Mouse (Mus musculus) neural tube, embryonic 15.5 days (tissue): Measurements from ENCODE around the gene Klhdc2. TPM values are rescaled to one million over a fixed set of nuclear protein-coding genes. Genes with fewer than 3 reads are reported as not detected.

ENCODE experiments used
- ATAC-seq: fragments of 200-750 bp; cut with Nextera tagmentation; 2 replicates; pipeline ENCODE4 v1.8.0; 2017; ENCODE audit warnings: mild to moderate bottlenecking, moderate TSS enrichment, moderate library complexity; ENCODE audit not compliant: low FRiP score
- H3K27ac ChIP-seq: fragments of 300-500 bp; sonication (generic); replicated peaks from 2 replicates; pipeline ENCODE4 v1.5.1; 2015; ENCODE audit warnings: mild to moderate bottlenecking, inconsistent platforms
- H3K27me3 ChIP-seq: fragments of 300-500 bp; sonication (generic); replicated peaks from 2 replicates; pipeline ENCODE4 v1.6.1; 2015; ENCODE audit warnings: inconsistent platforms
- H3K36me3 ChIP-seq: fragments of 300-500 bp; sonication (generic); 2 replicates; pipeline ENCODE4 v1.6.1; 2015; ENCODE audit warnings: inconsistent platforms
- H3K4me1 ChIP-seq: fragments of 300-500 bp; sonication (generic); 2 replicates; pipeline ENCODE4 v1.6.1; 2015; ENCODE audit warnings: inconsistent platforms
- H3K4me2 ChIP-seq: fragments of 300-500 bp; sonication (generic); 2 replicates; pipeline ENCODE4 v1.6.1; 2015; ENCODE audit warnings: inconsistent platforms, mild to moderate bottlenecking, moderate library complexity
- H3K4me3 ChIP-seq: fragments of 300-500 bp; sonication (generic); replicated peaks from 2 replicates; pipeline ENCODE4 v1.5.1; 2015; ENCODE audit warnings: mild to moderate bottlenecking, inconsistent platforms
- H3K9ac ChIP-seq: fragments of 300-500 bp; sonication (generic); replicated peaks from 2 replicates; pipeline ENCODE4 v1.6.1; 2015; ENCODE audit warnings: mild to moderate bottlenecking, inconsistent platforms
- H3K9me3 ChIP-seq: fragments of 300-500 bp; sonication (generic); replicated peaks from 2 replicates; pipeline ENCODE4 v1.6.1; 2016; ENCODE audit warnings: inconsistent platforms
- WGBS: fragments of 180-500 bp; shearing (Covaris S2); methylation state at CpG from one replicate; pipeline ENCODE4 v1.1.7; 2015; ENCODE audit warnings: mixed read lengths; 5-methylcytosine and 5-hydroxymethylcytosine counted together
- polyA plus RNA-seq: library from polyadenylated mRNA; unstranded; fragments of >200 nt; fragmentation: Nextera tagmentation; extraction: Ambion mirVana; gene quantifications from 2 replicates; pipeline ENCODE4 v1.2.1, GENCODE M21; 2015

Klhdc2 gene
- polyA plus RNA-seq, 1 experiment from 2014 or later: 265 TPM

DNA sequence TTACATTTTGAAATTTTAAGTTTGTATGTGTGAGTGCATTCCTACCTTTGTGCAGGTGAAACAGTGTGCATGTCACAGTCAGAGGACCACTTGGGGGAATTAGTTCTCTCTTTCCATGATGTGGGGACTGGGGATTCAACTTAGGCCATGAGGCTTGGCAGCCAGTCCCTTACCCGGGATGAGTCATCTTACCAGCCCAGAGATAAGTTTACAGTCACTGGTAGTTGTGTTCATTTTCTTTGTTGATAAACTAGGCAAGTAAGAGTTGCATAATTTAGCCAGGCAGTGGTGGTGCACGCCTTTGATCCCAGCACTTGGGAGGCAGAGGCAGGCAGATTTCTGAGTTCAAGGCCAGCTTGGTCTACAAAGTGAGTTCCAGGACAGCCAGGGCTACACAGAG lies 7.6 kb downstream of the Klhdc2 start:
- 95% methylated on average over 2 of the region's 2 CpGs for WGBS
- Histone ChIP-seq H3K36me3 (peaks cover 80% of the 10 kb centered on the region), H3K27ac (no peak overlapping the region), H3K4me3 (no peak overlapping the region), H3K9me3 (no peaks in the 10 kb centered on the region), H3K27me3 (no peaks in the 10 kb centered on the region), H3K4me2 (no peak overlapping the region), H3K9ac (no peak overlapping the region), H3K4me1 (peaks cover 6% of the 10 kb centered on the region)
- no peak for ATAC-seq

- H3K4me2 ChIP-seq: no peak overlapping the region
- H3K36me3 ChIP-seq: peaks cover 92% of the 10 kb centered on the region
- no peaks in the 10 kb centered on the region for H3K9me3 ChIP-seq
- no peak for ATAC-seq
- WGBS: 90% methylated on average over 7 of the region's 7 CpGs
- no peak overlapping the region for H3K9ac ChIP-seq
- no peaks in the 10 kb centered on the region for H3K4me1 ChIP-seq
- H3K27me3 ChIP-seq: no peaks in the 10 kb centered on the region
- H3K27ac ChIP-seq: no peak overlapping the region
- H3K4me3 ChIP-seq: no peak overlapping the region
These were observed 9.9 kb downstream of the Klhdc2 start for GRCm38 (mm10) chr12:69306333-69306732.

GRCm38 (mm10) chr12:69309659-69310058 lies 13.2 kb downstream of the Klhdc2 start:
- 100% methylated on average over 4 of the region's 4 CpGs for WGBS

GRCm38 (mm10) chr12:69318431-69318830 lies 21.9 kb downstream of the Klhdc2 start:
- Histone ChIP-seq H3K27ac (no peak overlapping the region), H3K4me3 (no peak overlapping the region), H3K4me2 (no peak overlapping the region), H3K9me3 (no peaks in the 10 kb centered on the region), H3K36me3 (peaks cover 66% of the 10 kb centered on the region), H3K9ac (no peak overlapping the region), H3K27me3 (no peaks in the 10 kb centered on the region), H3K4me1 (no peaks in the 10 kb centered on the region)
- ATAC-seq: no peak

More at GRCm38 (mm10) chr12:69309659-69310058, 13.2 kb downstream of the Klhdc2 start:
- no peaks in the 10 kb centered on the region for H3K4me1 ChIP-seq
- no peak overlapping the region for H3K9ac ChIP-seq
- H3K4me3 ChIP-seq: no peak overlapping the region
- no peak for ATAC-seq
- no peak overlapping the region for H3K4me2 ChIP-seq
- no peaks in the 10 kb centered on the region for H3K27me3 ChIP-seq
- no peak overlapping the region for H3K27ac ChIP-seq
- no peaks in the 10 kb centered on the region for H3K9me3 ChIP-seq
- peaks cover 83% of the 10 kb centered on the region for H3K36me3 ChIP-seq

DNA sequence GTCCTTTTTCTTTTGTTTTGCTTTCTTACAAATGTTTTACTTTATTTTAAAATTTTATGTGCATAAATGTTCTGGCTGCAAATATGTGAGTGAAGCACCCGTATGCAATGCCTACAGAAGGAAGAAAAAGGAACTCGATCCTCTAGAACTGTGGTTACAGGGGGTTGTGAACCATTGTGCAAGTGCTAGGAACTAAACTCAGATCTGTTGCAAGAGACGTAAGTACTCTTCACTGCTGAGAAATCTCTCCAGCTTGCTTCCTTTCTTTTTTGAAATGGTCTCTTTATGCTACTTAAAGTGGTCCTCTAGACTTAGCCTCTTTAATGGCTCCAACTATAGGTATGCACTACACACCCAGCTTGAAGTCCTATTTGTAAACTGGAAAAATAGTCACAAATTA lies 34.7 kb downstream of the Klhdc2 start:
- H3K9ac ChIP-seq: no peak overlapping the region
- no peaks in the 10 kb centered on the region for H3K4me1 ChIP-seq
- no peak overlapping the region for H3K4me3 ChIP-seq
- no peaks in the 10 kb centered on the region for H3K9me3 ChIP-seq
- WGBS: 91% methylated on average over 3 of the region's 3 CpGs
- no peaks in the 10 kb centered on the region for H3K27me3 ChIP-seq
- H3K27ac ChIP-seq: no peak overlapping the region
- no peak overlapping the region for H3K4me2 ChIP-seq
- H3K36me3 ChIP-seq: peaks cover 51% of the 10 kb centered on the region
- no peak for ATAC-seq

DNA sequence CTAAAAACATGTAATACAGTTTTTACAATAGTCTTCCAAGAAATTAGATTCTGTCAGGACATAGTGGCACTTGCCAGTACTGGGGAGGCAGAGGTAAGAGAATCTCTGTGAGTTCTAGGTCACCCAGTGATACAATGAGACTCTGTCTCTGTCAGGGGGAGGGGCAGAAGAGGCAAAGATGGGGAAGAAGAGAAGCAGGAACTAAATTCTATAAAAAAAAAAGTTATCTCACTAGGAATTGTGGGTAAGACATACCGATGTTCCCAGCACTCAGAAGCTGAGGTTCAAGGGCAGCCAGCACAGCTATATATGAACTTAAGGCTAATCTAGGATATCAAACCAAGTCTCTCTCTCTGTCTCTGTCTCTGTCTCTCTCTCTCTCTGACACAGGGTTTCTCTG lies 35.7 kb downstream of the Klhdc2 start:
- H3K9me3 ChIP-seq: no peaks in the 10 kb centered on the region

GRCm38 (mm10) chr12:69333547-69333946 lies 37.1 kb downstream of the Klhdc2 start:
- no peak overlapping the region for H3K4me2 ChIP-seq
- H3K4me1 ChIP-seq: no peaks in the 10 kb centered on the region
- no peak overlapping the region for H3K4me3 ChIP-seq
- no peak for ATAC-seq
- H3K9ac ChIP-seq: no peak overlapping the region
- no peaks in the 10 kb centered on the region for H3K27me3 ChIP-seq
- H3K9me3 ChIP-seq: no peaks in the 10 kb centered on the region
- WGBS: 90% methylated on average over 2 of the region's 2 CpGs
- H3K27ac ChIP-seq: no peak overlapping the region
- peaks cover 56% of the 10 kb centered on the region for H3K36me3 ChIP-seq

More for the DNA sequence above, 35.7 kb downstream of the Klhdc2 start:
- ATAC-seq: no peak
- 91% methylated on average over 1 of the region's 1 CpGs for WGBS
- H3K4me3 ChIP-seq: no peak overlapping the region
- H3K4me2 ChIP-seq: no peak overlapping the region
- H3K9ac ChIP-seq: no peak overlapping the region
- H3K4me1 ChIP-seq: no peaks in the 10 kb centered on the region
- H3K36me3 ChIP-seq: peaks cover 54% of the 10 kb centered on the region
- no peak overlapping the region for H3K27ac ChIP-seq
- H3K27me3 ChIP-seq: no peaks in the 10 kb centered on the region

- Histone ChIP-seq H3K9ac (no peak overlapping the region), H3K4me3 (no peak overlapping the region), H3K4me2 (no peak overlapping the region), H3K4me1 (no peaks in the 10 kb centered on the region), H3K27ac (no peak overlapping the region), H3K9me3 (no peaks in the 10 kb centered on the region), H3K36me3 (peaks cover 64% of the 10 kb centered on the region), H3K27me3 (no peaks in the 10 kb centered on the region)
- no peak for ATAC-seq
- 90% methylated on average over 2 of the region's 2 CpGs for WGBS
These were observed 53.4 kb downstream of the Klhdc2 start for GRCm38 (mm10) chr12:69349928-69350327.

GRCm38 (mm10) chr12:69351685-69352084 lies 55.2 kb downstream of the Klhdc2 start:
- H3K4me2 ChIP-seq: no peak overlapping the region
- peaks cover 11% of the 10 kb centered on the region for H3K4me1 ChIP-seq
- no peak overlapping the region for H3K9ac ChIP-seq
- H3K27ac ChIP-seq: no peak overlapping the region
- no peaks in the 10 kb centered on the region for H3K27me3 ChIP-seq
- ATAC-seq: no peak
- no peaks in the 10 kb centered on the region for H3K9me3 ChIP-seq
- H3K36me3 ChIP-seq: peaks cover 53% of the 10 kb centered on the region
- WGBS: 91% methylated on average over 1 of the region's 1 CpGs
- no peak overlapping the region for H3K4me3 ChIP-seq

DNA sequence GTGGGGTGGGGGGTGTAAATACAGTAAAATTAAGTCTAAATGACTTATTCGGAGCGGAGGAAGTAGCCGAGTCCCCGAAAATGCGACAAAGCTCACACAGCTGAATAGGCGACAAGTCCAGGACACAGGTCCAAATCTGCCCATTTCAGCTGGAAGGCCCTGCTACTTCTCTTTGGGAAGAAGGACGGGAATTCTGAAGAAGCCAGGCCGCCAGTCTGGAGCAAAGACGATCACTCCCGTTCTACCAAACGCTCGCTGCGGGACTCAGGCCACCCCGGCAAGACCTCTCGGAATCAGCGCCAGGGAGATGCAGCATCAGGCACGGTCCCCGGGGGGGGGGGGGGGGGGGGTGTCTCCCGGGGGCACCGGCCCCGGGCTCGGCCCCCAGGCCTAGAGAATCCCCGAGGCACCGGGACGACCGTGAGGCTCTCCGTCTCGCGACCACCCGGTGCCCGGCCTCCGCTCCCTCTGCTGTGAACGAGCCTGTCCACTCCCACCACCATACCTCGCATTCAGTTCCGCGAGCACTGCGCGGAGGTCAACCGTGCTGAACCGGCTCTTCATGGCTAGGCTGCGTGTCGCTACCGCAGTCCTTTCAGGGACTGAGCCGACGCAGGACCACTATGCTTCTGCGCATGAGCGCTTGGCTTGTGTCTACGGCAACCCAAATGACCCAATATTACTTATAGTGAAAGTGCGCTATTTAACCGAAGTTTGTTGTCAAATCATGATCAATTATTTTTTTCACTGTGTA lies 60.2 kb downstream of the Klhdc2 start, which contains the start of gene Nemf:
Gene Nemf, minus strand, starts transcription at position 620 of the 754 bp plus-strand sequence.
- under 1% methylated on average over 42 of the region's 50 CpGs for WGBS
- Histone ChIP-seq H3K4me2 (peak within 1 kb of the TSS; percentile 80), H3K27ac (peak within 1 kb of the TSS; percentile 82), H3K4me3 (peak within 1 kb of the TSS; percentile 67), H3K27me3 (no peaks in the 10 kb centered on the region), H3K9ac (peak within 1 kb of the TSS; percentile 79), H3K9me3 (no peaks in the 10 kb centered on the region), H3K36me3 (peaks cover 24% of the 10 kb centered on the region), H3K4me1 (peaks cover 16% of the 10 kb centered on the region)
- ATAC-seq: peak; percentile 59

DNA sequence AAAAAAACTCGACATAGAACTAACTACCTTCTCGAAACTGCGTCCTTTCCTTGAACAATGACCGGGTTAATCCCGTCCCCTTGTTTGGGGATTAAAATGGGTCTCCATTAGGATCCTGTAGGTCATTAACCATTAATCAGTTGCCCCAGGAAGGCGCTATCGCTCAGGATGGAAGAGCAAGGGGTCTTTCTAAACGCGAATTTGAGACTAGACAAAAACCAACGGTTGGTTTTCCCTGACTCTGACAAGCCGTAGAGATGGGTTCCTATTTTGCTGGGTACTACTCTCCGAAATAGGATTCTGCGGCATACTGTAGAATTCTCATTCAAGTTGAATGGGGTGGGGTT lies 60.8 kb downstream of the Klhdc2 start:
- Histone ChIP-seq H3K4me2 (peak overlapping the region; percentile 80), H3K27ac (peak overlapping the region; percentile 82), H3K36me3 (peaks cover 19% of the 10 kb centered on the region), H3K9me3 (no peaks in the 10 kb centered on the region), H3K4me1 (peaks cover 20% of the 10 kb centered on the region), H3K27me3 (no peaks in the 10 kb centered on the region), H3K9ac (peak overlapping the region; percentile 79), H3K4me3 (peak overlapping the region; percentile 67)
- WGBS: 5% methylated on average over 13 of the region's 13 CpGs
- no peak for ATAC-seq
